Mouse (Mus musculus) 3T3-L1 (cell line): ENCODE measurements around the gene Rin1.
A peak's percentile ranks its signal among the peaks of the same experiment; 100 is the strongest.

Experiments
- DNase-seq: peaks from one replicate; pipeline ENCODE4 v3.0.0-alpha.2; 2015; ENCODE audit warnings: low read depth, low spot score

Rin1 gene

DNA sequence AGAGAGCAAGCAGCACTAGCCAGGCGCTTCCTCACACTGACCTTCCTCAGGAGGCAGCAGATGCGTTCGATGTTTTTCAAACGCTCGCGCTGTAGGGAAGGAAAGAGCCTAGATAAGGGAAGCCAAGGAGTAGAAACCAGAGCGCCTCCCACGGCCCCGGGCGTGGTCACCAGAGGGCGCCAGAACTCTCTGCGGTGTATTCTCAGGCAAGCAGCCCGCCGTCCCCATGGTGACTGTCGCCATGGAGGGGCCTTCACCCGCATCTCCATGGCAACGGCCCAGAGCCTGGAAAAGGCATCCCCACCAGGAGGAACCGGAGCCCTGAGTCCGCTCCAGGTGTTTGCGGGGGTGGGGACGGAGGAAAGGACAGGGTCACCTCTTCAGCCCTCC is 44.0 kb downstream of the Rin1 start:
- peak; percentile 81 for DNase-seq

DNA sequence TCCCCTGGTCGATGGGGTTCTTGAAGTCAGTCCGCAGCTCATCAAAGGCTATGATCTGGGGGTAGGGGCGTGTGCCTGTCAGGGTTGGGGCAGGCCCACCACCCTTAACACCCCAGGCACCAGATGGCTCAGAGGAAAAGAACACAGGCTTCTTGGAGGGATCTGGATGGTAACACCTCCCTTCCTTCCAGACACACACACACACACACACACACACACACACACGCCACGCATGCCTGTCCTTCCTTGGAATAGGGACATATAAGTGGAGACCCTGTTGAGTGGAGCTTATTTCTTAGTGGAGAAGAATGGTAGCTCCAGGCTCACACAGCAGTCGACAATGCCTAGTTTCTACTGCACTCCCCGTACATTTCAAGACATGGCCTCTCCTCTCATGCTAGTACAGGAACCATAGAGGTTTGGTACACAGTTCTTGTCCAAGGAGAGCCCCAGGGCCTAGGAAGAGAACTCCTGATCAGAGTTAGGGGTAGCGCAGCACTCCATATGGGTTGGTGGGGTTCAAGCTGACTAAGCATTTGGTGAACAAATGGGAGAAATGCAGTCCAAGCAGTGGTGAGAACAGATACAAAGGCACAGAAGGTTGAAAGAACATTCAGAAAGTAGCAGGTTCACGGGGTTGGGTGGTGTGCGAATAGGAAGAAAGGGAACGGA is 44.6 kb downstream of the Rin1 start:
- no peak for DNase-seq

DNA sequence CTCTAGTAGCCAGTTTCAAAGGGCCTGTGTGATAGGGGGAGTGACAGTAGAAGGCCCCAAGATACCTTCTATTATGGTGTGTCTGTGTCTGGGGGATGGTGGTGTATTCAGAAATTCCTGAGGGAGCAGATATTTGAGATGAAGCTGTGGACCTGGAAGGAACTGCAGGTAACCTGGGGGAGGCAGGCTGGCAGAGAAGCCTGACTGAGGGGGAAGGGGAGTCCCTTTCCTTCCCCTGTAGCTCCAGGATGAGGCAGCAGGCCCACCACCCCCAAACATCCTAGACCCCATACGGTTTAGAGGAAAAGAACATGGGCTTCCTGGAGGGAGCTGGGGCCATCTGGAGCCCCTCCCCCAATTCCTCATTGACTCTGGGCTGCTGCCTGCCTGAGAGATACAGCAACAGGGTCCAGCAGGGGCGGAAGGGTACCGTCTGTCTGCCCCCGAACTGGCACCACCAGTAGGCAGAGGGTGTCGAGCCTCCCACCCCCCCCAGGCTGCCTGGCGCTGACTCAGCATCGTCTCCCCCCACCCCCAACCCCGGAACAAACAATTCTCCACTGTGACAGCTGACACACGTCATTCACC is 45.7 kb downstream of the Rin1 start:
- no peak for DNase-seq

DNA sequence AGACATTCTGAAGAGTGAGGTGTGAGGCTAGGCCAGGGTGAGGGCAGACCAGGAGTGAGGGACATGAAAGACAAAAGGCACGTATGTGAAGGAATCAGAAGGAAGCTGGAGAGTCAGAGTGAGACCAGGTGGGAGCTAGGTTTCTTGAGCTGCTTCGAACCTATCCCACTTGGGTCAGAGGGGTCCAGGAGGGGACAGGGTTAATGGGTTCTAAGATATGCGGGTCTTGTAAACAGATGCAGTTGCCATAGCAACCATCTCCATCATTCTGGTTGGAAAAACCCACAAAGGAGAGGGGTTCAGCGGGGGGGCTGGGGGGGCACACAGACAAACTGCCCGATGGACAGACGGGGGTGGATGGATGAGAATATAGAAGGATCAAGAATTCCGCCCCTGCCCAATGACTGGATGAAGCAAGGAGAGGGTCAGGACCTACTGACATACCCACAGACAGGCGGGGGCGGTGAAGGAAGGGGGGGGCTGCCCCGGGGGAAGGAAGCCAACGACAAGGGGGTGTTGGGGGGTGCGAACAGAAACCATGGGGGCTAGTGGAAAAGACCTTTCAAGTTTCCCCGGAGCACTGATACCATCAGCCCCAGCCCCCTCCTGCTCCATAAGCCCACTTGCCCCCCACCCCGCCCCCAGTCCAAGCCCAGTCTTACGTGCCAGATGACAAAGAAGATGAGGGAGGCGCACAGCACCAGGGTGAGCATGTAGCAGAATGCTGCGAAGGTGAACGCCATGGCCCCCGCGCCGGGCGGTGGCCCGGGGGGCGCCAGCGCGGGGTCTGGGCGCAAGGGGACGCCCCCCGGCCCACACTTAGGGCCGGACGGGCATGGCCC is 47.5 kb downstream of the Rin1 start:
- DNase-seq, result no peak

DNA sequence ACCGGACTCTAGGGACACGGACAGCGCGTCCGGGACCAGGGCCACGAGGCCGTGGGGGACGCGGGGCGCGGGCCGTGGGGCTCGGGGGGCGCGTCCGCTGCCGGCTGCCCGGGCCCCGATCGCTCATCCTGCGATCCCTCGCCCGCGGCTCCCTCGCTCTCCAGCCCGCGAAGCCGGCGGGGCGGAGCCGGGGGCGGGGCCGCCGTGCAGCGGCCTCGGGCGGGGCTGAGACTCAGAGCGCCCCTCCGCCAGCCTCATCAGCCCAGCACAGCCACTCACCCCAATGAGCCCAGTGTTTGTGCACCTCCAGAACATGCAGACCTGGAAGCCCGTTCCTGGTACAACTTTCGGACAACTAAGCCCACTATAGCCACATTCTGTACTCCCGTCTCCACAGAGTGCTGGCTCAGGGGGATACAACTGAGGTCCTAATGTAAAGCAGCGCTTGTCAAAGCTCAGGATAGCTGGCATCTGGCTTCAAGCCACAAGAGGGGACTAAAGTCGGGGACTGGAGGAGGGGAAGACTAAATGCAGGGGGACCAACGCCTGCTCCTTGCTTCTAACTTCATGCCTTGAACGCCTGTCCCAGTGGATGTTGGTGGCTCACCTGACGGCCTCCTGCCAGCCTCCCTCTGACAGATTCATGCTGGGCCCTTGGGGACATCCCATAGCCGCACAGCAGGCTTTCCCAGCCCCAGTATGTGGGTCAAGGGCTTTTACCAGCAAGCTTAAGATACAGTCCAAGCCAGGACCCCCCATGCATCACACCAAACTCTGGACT is 48.3 kb downstream of the Rin1 start, which contains the start of gene Cnih2:
Gene Cnih2, minus strand, starts transcription at position 159 of the 781 bp plus-strand sequence.
- peak; percentile 54 for DNase-seq

DNA sequence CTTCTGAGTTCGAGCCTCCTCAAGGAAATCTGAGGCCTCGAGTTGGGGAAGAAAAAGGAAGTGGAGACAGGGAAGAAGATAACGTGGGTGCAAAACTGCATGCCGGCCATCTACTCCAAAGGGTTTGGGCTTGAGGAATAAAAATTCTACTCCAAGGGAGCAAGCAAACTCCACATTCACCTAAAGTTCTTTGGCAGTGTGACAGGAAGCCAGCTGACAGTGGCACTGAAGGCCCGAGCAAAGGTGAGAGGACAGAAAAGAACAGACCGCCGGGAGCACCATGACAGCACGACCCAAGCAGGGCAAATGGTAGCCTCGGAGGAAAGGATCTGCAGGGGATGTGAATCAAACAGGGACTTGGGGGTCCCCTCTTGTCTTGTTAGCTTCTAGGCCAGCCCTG is 55.8 kb downstream of the Rin1 start:
- DNase-seq, result no peak
